Mouse (Mus musculus): Measurements from ENCODE around the gene Map4k1.

The Map4k1 gene

GRCm38 (mm10) chr7:28981651-28982273 is at the start of gene Map4k1, which contains the start of gene Eif3k:
Gene Map4k1 (plus strand): TSS chr7:28982050.
Gene Eif3k (minus strand): TSS chr7:28981864.
- in situ Hi-C loops (cut with MseI, MboI) = no loop called here

- in situ Hi-C loops (cut with MseI, MboI) = no loop called here
Measured at GRCm38 (mm10) chr7:28932421-28933041, 49.3 kb upstream of the Map4k1 start.

- in situ Hi-C loops (cut with MseI, MboI) = no loop called here
Measured at GRCm38 (mm10) chr7:28933825-28934224, 48.0 kb upstream of the Map4k1 start.

- in situ Hi-C loops (cut with MseI, MboI) = no loop called here
Measured at GRCm38 (mm10) chr7:28936787-28937186, 45.1 kb upstream of the Map4k1 start.

GRCm38 (mm10) chr7:28938654-28939053 is 43.2 kb upstream of the Map4k1 start:
- in situ Hi-C loops (cut with MseI, MboI) = no loop called here

GRCm38 (mm10) chr7:28939418-28940183 is 42.2 kb upstream of the Map4k1 start:
- in situ Hi-C loops (cut with MseI, MboI) = no loop called here

- in situ Hi-C loops (cut with MseI, MboI) = no loop called here
Measured at GRCm38 (mm10) chr7:28941129-28941528, 40.7 kb upstream of the Map4k1 start.

GRCm38 (mm10) chr7:28941542-28941941 is 40.3 kb upstream of the Map4k1 start:
- in situ Hi-C loops (cut with MseI, MboI) = no loop called here

- in situ Hi-C loops (cut with MseI, MboI) = no loop called here
Measured at GRCm38 (mm10) chr7:28943451-28944180, 38.2 kb upstream of the Map4k1 start.

GRCm38 (mm10) chr7:28944756-28945415 is 37.0 kb upstream of the Map4k1 start:
- in situ Hi-C loops (cut with MseI, MboI) = no loop called here

GRCm38 (mm10) chr7:28945416-28946270 is 36.2 kb upstream of the Map4k1 start:
- in situ Hi-C loops (cut with MseI, MboI) = no loop called here

- in situ Hi-C loops (cut with MseI, MboI) = no loop called here
Measured at GRCm38 (mm10) chr7:28946271-28946610, 35.6 kb upstream of the Map4k1 start.

- in situ Hi-C loops (cut with MseI, MboI) = no loop called here
Measured at GRCm38 (mm10) chr7:28948746-28949145, 33.1 kb upstream of the Map4k1 start.

- in situ Hi-C loops (cut with MseI, MboI) = no loop called here
Measured at GRCm38 (mm10) chr7:28949298-28949697, 32.6 kb upstream of the Map4k1 start.

- in situ Hi-C loops (cut with MseI, MboI) = no loop called here
Measured at GRCm38 (mm10) chr7:28950346-28951037, 31.4 kb upstream of the Map4k1 start.

GRCm38 (mm10) chr7:28951764-28952163 is 30.1 kb upstream of the Map4k1 start:
- in situ Hi-C loops (cut with MseI, MboI) = no loop called here

- in situ Hi-C loops (cut with MseI, MboI) = no loop called here
Measured at GRCm38 (mm10) chr7:28952786-28953185, 29.1 kb upstream of the Map4k1 start.

- in situ Hi-C loops (cut with MseI, MboI) = no loop called here
Measured at GRCm38 (mm10) chr7:28953476-28954376, 28.1 kb upstream of the Map4k1 start.

- in situ Hi-C loops (cut with MseI, MboI) = no loop called here
Measured at GRCm38 (mm10) chr7:28954773-28955172, 27.1 kb upstream of the Map4k1 start.
